Mouse (Mus musculus): ENCODE data around the gene Apol7a.

DNA sequence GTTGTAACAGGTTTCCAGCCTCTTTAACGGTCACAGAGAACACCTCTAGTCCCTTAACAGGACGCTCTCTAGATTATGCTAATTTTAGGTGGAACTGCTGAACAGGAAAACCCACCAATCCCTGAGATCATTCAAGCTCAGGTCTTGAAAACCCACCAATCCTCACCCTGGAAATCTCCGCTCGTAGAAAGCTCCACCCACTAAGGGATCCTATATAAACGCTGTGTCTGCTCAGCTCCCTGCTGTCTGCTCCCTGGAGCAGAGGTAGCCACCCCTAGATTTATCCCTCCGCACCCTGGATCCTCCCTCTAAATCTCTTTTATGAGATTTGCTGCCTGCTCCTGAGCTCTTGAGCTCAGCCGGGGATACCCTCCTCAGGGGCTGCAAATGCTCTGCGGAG, 28.3 kb downstream of the Apol7a start:
- TF ChIP-seq POLR2A (IDR thresholded peaks at IDR 0.05; ENCODE audit: low read depth, low read length) (no peak), CTCF (conservative IDR thresholded peaks at IDR 0.05; ENCODE audit: insufficient read depth, insufficient read length, low read depth, low read length) (no peak)

All from kidney, adult 2 months (tissue).